Mouse (Mus musculus) testis, adult 2 months (tissue): ENCODE data around the gene Caskin1.

ENCODE experiments used
- CTCF ChIP-seq: fragments of 200-500 bp; IDR thresholded peaks from 2 replicates; pipeline ENCODE4 v1.5.1; 2012; ENCODE audit warnings: low read depth, mild to moderate bottlenecking, inconsistent platforms, low read length, moderate library complexity; ENCODE audit not compliant: control insufficient read depth, insufficient read depth, insufficient replicate concordance
- POLR2A ChIP-seq: fragments of 200-500 bp; IDR thresholded peaks from 2 replicates; pipeline ENCODE4 v1.6.1; 2012; ENCODE audit warnings: low read depth, mild to moderate bottlenecking, inconsistent platforms, low read length, moderate library complexity; ENCODE audit not compliant: control insufficient read depth

- TF ChIP-seq CTCF (no peak), POLR2A (no peak)
Measured at GRCm38 (mm10) chr17:24475586-24475985, 12.8 kb upstream of the Caskin1 start.
